Mouse (Mus musculus) megakaryocyte progenitor cell, adult 5-6 weeks (primary cell): ENCODE results near the gene Rragd. TPM values are rescaled to one million over a fixed set of nuclear protein-coding genes. Genes with fewer than 3 reads are reported as not detected.
A peak's percentile ranks its signal among the peaks of the same experiment; 100 is the strongest.
"Not testable (repeated sequence)": the region's sequence is repeated elsewhere in the genome, so short reads cannot be mapped to it uniquely, and the experiment has no call there.

Experiments
- ATAC-seq: replicated peaks from 2 replicates; pipeline ENCODE4 v1.8.0; 2016; ENCODE audit warnings: mild to moderate bottlenecking, moderate TSS enrichment, inconsistent platforms; ENCODE audit not compliant: poor library complexity
- total RNA-seq, 2 experiments: library from RNA; stranded (forward) in 1 of 2; stranded (reverse) in 1 of 2; fragments of 157-497, 149-512 nt in 1 of 2; fragments of 200-1000 nt in 1 of 2; gene quantifications; 2 replicates each; pipeline versions ENCODE4 v1.2.3 to v1.2.4; 2015 to 2017

The Rragd gene
- total RNA-seq (2015): not detected in 2 replicates
- total RNA-seq (2017): 0.10 TPM in 1 of 2 replicates, not detected in the other

DNA sequence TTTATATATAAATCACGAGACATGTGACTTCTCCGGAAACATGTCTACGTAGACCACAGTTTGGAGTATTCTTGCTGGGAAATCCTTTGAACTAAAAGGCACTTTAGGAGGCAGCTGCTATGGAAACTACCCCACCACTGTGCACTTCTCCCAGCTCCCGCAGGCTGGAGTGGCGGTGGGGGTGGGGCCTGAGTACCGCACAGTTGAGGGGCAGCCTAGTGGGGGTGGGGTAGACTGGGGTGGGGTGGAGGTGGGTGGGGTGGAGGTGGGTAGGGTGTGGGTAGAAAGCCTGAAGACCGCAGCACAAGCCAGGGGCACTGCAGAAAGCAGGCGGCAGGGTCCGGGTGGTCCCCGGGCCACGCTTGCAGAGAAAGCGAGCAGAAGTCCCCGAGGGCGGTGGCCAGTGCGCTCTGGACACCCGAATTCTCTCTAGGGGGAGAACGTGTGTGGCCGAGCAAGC, at the start of gene Rragd:
TSS of gene Rragd (plus strand) at position 322 of the 460 bp plus-strand sequence.
- ATAC-seq: no peak

GRCm38 (mm10) chr4:32936762-32937341, 46.0 kb upstream of the Rragd start:
- ATAC-seq: no peak

- ATAC-seq: no peak
These were observed 43.3 kb upstream of the Rragd start for GRCm38 (mm10) chr4:32939521-32939920.

GRCm38 (mm10) chr4:32939964-32940363, 42.9 kb upstream of the Rragd start:
- no peak for ATAC-seq

DNA sequence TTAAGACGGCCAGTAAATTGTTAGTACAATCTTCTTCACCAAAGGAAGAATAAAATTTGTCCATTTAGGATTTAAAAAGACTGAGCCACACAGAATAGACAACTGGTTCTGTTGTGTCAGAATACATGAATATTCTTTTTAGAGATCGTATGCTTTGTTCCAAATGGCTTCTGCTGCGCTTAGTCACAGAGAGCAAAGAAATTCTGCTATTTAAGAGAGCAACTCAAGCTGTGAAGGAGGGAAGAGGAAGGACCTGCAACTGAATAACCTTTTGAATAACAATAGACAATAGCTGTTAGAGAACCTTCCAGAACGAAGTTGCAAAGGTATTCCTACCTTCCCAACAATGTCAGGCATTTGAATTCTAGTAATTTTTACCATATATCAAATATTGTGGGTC, 41.9 kb upstream of the Rragd start:
- no peak for ATAC-seq

DNA sequence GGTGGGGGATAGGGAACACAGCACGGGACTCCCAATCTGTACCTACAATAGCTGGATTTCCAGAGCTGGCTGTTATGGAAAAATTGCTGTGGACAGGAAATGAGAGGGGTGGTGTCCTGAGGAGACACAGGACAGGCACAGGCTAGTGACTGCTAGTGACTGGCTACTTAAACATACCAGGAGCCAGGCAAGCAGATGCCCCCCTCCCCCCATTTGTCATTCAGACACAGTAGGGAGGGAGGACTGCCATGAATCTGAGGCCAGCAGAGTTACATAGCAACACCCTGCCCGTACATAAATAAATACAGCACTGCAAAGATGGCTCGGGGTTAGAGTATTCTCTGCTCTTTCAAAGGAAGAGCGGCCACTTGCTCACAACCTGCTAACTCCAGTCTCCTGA, 35.2 kb upstream of the Rragd start:
- ATAC-seq: no peak

DNA sequence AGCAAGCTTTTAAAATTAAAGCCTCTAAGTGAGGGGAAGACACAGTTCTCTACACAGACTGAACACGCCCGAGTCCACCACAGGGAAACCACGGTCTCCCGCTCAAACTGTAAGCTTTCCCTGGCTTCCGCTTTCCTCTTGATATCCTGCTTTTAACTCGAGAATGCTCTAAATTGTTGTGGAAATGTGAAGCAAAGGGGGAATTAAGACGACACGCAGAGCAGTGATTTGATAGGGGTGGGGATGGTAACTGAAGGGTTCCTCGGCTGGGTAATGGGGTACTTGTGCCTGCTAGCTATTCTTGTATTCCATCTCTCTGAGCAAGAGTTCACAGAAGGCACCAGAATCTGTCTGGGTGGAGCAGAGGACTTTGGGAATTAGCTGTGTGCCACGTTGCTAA, 34.1 kb upstream of the Rragd start:
- no peak for ATAC-seq

DNA sequence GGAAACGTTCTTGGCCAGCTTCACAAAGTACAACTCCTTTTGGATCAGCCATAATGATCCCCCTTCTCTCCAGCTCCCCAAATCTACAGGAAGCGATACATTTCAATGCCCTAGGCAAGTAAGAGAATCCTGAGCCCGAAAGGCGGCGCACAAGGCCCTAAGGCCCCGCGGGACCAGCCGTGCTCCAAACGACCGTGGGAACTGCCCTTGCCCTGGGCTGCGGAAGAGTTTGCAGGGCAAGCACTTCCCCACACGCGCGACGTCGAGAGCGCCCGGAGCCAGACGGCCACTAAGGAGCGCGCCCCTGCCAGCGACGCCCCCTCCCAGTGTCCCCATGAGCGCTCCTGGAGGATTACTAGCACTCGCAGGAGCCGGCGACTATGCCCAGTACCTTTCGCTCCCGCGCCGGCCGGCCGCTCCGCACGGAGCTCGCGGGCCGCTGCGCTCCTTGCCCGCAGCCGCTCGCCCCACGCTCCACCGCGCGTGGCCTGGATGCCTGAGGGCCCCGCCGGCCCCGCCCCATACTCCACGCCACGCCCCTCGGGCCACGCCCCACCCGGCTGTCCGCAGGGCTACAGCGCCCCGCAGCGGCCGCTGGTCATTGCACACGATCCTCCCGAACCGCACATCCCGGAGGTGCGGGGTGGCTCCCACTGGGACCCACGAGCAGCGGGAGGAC, 32.3 kb upstream of the Rragd start, which contains the start of gene Ankrd6:
TSS of gene Ankrd6 (minus strand) at position 486 of the 679 bp plus-strand sequence.
- ATAC-seq: peak; percentile 97

GRCm38 (mm10) chr4:32951035-32951940, 31.5 kb upstream of the Rragd start:
- ATAC-seq: peak; percentile 27; the same call in 1 of the 2 replicates

- no peak for ATAC-seq
These were observed 30.2 kb upstream of the Rragd start for GRCm38 (mm10) chr4:32952681-32953080.

DNA sequence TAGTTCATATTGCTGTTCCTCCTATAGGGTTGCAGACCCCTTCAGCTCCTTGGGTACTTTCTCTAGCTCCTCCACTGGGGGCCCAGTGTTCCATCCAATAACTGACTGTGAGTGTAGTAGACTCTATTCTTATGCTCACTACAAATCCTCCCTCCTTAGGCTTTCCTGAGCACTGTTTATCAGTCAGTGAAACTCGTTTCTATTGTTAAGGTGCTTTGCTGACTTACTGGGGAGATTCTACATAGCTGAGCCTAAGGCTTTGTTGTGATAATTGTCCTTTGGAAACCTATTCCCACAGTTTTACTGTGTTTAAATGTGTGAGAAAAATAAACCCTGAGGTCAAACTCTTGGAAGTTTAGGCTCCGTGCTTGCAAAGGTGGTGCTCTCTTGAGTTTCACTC, 26.4 kb upstream of the Rragd start:
- ATAC-seq: no peak

GRCm38 (mm10) chr4:32961394-32961793, 21.4 kb upstream of the Rragd start:
- ATAC-seq: no peak

DNA sequence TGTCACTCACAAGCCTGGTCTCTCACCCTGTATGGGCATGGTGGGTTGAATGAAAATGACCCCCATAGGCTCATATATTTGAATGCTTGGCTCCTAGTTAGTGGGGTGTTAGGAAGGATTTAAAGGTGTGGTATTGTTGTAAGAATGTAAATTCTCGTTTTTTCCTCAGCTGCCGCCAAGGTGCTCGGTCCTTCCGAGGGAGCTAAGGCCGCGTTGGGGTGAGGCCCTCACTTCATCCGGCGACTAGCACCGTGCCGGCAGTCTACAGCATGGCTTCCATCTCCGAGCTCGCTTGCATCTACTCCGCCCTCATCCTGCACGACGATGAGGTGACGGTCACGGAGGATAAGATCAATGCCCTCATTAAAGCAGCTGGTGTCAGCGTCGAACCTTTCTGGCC, 18.2 kb upstream of the Rragd start:
- not testable (repeated sequence) for ATAC-seq

DNA sequence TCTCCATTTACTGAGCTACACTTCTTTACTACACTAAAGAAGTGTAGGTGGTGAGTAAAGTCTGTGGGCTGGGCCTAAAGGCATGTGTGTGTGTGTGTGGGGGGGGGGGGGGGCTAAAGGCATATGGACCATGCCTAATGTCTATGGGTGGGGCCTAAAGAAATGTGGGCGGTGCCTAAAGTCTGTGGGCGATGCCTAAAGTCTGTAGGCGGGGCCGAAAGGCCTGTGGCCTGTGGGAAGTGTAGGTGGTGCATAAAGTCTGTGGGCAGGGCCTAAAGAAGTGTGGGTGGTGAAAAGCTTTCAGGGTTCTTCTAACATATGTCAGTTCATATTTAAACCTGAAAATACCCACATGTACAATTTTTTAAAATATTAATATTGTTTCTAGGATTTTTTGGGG, 5.5 kb upstream of the Rragd start:
- no peak for ATAC-seq

DNA sequence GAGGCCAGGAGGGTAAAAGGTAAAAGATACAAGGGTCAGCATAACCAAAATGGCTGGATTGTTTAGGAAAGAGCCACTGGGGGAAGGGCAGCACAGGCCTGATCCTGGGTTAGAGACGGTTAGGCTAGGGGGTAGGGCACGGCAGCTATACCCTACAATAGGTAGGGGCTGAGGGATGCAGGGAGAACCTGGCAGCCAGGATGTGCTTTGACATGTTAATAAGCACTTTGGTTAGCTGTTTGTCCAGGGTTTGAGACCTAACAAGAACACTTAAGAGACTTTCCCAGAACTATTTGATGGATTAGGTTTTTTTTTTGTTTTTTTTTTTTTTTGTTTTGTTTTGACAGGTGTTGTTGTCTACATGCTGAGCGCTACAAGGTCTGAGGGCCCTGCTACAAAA, 2.8 kb upstream of the Rragd start:
- no peak for ATAC-seq

GRCm38 (mm10) chr4:32981617-32982016, 1.2 kb upstream of the Rragd start:
- ATAC-seq: no peak

DNA sequence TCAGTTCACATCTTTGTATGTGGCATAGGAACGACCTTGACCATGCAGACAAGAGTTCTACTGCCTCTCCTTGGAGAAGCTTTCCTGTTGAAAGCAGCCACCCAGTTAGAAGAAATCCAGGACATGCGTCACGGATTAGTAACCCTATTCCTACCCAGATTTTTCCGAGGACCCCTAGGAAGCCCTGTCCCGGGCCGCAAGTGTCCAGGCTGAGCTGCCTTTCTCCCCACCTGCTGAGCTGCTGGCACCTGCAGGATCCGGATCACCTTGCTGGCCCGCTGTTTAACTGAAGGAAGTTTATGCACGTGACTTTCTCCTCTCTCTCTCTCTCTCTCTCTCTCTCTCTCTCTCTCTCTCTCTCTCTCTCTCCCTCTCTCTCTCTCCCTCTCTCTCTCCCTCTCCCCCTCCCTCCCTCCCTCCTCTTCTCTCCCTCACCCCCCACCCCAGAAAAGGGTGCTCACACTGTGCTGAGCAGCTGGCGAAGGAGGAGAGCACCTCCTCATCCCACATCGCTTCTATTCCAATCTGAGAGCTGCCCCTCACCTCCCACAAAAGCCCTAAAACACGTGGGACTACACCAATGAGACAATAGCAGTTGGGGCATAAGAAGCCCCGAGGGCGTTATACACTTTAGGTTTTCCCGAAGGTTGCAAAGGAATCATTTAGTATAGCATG, 659 bp upstream of the Rragd start:
- ATAC-seq: no peak

- ATAC-seq: no peak
These were observed 629 bp downstream of the Rragd start for GRCm38 (mm10) chr4:32983176-32984155.

- ATAC-seq: no peak
These were observed 1.4 kb downstream of the Rragd start for GRCm38 (mm10) chr4:32984242-32984641.
